Mouse (Mus musculus): ENCODE results near the gene Fblim1. TPM values are rescaled to one million over a fixed set of nuclear protein-coding genes. Genes with fewer than 3 reads are reported as not detected.

Fblim1 gene
- 9.5 and 12.7 TPM in 2 replicates for total RNA-seq (2021)
- long read RNA-seq, partial matches to known transcripts: 4 of 5 reads
- long read RNA-seq, other reads (novel, unspliced or antisense): 0 of 5 reads

GRCm38 (mm10) chr4:141605861-141606260 is at the start of gene Fblim1:
TSS of gene Fblim1 (minus strand) at chr4:141606096.
- no peak for DNase-seq

GRCm38 (mm10) chr4:141654509-141654908 is 48.6 kb upstream of the Fblim1 start:
- DNase-seq: no peak

GRCm38 (mm10) chr4:141653813-141654212 is 47.9 kb upstream of the Fblim1 start:
- DNase-seq: no peak

GRCm38 (mm10) chr4:141653044-141653443 is 47.1 kb upstream of the Fblim1 start:
- DNase-seq: no peak

GRCm38 (mm10) chr4:141651944-141652343 is 46.0 kb upstream of the Fblim1 start:
- no peak for DNase-seq

GRCm38 (mm10) chr4:141651286-141651685 is 45.4 kb upstream of the Fblim1 start:
- no peak for DNase-seq

- no peak for DNase-seq
Measured at GRCm38 (mm10) chr4:141649244-141649643, 43.3 kb upstream of the Fblim1 start.

- DNase-seq: no peak
Measured at GRCm38 (mm10) chr4:141648262-141648661, 42.4 kb upstream of the Fblim1 start.

- DNase-seq: no peak
Measured at GRCm38 (mm10) chr4:141647187-141647586, 41.3 kb upstream of the Fblim1 start.

GRCm38 (mm10) chr4:141645988-141646387 is 40.1 kb upstream of the Fblim1 start:
- no peak for DNase-seq

GRCm38 (mm10) chr4:141643118-141643855 is 37.4 kb upstream of the Fblim1 start:
- peak; percentile 48 for DNase-seq

GRCm38 (mm10) chr4:141641961-141642811 is 36.3 kb upstream of the Fblim1 start:
- no peak for DNase-seq

- no peak for DNase-seq
Measured at GRCm38 (mm10) chr4:141641353-141641771, 35.5 kb upstream of the Fblim1 start.

- no peak for DNase-seq
Measured at GRCm38 (mm10) chr4:141639474-141639873, 33.6 kb upstream of the Fblim1 start.

- no peak for DNase-seq
Measured at GRCm38 (mm10) chr4:141636693-141637092, 30.8 kb upstream of the Fblim1 start.

GRCm38 (mm10) chr4:141635991-141636390 is 30.1 kb upstream of the Fblim1 start:
- DNase-seq: no peak

GRCm38 (mm10) chr4:141632111-141632873 is 26.4 kb upstream of the Fblim1 start:
- DNase-seq: peak; percentile 61

- no peak for DNase-seq
Measured at GRCm38 (mm10) chr4:141631250-141631649, 25.4 kb upstream of the Fblim1 start.

GRCm38 (mm10) chr4:141630021-141630420 is 24.1 kb upstream of the Fblim1 start:
- no peak for DNase-seq

- DNase-seq: no peak
Measured at GRCm38 (mm10) chr4:141628661-141629060, 22.8 kb upstream of the Fblim1 start.

GRCm38 (mm10) chr4:141627502-141627901 is 21.6 kb upstream of the Fblim1 start:
- no peak for DNase-seq

GRCm38 (mm10) chr4:141625774-141626550 is 20.1 kb upstream of the Fblim1 start:
- DNase-seq: no peak

Measured in adrenal gland, postnatal 25 days (tissue).